Mouse (Mus musculus): ENCODE data around the gene Nudt12. TPM values are rescaled to one million over a fixed set of nuclear protein-coding genes. Genes with fewer than 3 reads are reported as not detected.

Nudt12 gene
- polyA plus RNA-seq, 1 experiment from 2014 or later: 8.9 TPM

DNA sequence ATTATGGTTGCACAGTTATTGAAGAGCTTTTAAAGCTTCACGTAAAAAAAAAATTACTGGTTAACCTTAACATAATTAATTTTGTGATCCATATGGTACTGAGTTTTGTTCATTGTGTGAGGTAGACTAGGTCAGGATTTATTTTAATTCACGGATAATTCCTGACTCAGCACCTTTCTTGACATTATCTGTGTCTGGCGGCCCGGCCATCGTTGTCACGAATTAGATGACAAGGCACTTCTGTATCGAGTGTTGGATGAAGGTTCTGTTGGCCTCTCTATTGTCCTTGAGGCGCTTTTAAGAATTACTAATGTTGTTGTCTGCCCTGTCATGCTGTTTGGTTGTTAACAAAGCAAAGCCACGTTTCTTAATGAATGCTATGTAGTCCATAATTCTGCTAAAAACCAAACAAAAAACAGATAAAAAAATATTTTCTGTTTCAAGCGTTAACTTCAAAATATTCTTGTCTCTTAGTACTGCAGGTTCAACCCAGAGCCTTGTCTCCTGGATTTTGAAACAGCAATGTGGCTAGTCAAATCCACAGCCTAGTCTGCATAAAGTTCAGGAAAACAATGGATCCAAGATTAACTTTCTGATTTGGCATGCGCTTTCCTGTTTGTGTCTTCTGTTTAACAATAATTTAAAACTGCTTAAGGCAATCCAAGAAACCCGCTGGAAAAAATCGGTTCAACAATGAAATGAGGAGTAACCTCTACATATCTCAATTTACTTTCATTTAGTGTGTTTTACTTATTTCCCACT is 1.4 kb downstream of the Nudt12 start:
- no peak for ATAC-seq (ENCODE audit: low FRiP score)
- Histone ChIP-seq H3K4me3 (ENCODE audit: low read depth, low read length) (no peak overlapping the region), H3K4me1 (ENCODE audit: control insufficient read depth, insufficient read depth, low read length) (0 out of 2 replicates have a peak, but pooled peaks cover 2% of the 10 kb centered on the region), H3K27me3 (ENCODE audit: control insufficient read depth, insufficient read depth, low read length) (no peaks in the 10 kb centered on the region), H3K9ac (ENCODE audit: low read length) (no peak overlapping the region), H3K36me3 (ENCODE audit: control insufficient read depth, insufficient read depth, low read length) (no peaks in the 10 kb centered on the region), H3K4me2 (no peak overlapping the region), H3K9me3 (ENCODE audit: control insufficient read depth, low read length) (no peaks in the 10 kb centered on the region), H3K27ac (ENCODE audit: low read depth, low read length) (no peak overlapping the region)
- 79% methylated on average over 13 of the region's 13 CpGs for WGBS
- no peak for DNase-seq (ENCODE audit: low spot score, missing footprints)

- H3K27me3 ChIP-seq (ENCODE audit: control insufficient read depth, insufficient read depth, low read length): no peaks in the 10 kb centered on the region
- no peak within 1 kb of the TSS for H3K4me3 ChIP-seq (ENCODE audit: low read depth, low read length)
- no peaks in the 10 kb centered on the region for H3K9me3 ChIP-seq (ENCODE audit: control insufficient read depth, low read length)
- H3K36me3 ChIP-seq (ENCODE audit: control insufficient read depth, insufficient read depth, low read length): no peaks in the 10 kb centered on the region
- whole genome bisulfite sequencing: 86% methylated on average over 6 of the region's 6 CpGs
- no peak within 1 kb of the TSS for H3K4me2 ChIP-seq
- H3K4me1 ChIP-seq (ENCODE audit: control insufficient read depth, insufficient read depth, low read length): no peaks in the 10 kb centered on the region
- DNase-seq (ENCODE audit: low spot score, missing footprints) (peak; percentile 26), ATAC-seq (ENCODE audit: low FRiP score) (no peak)
- no peak within 1 kb of the TSS for H3K9ac ChIP-seq (ENCODE audit: low read length)
- no peak within 1 kb of the TSS for H3K27ac ChIP-seq (ENCODE audit: low read depth, low read length)
Observed at GRCm38 (mm10) chr17:58991275-58991674, 21.9 kb downstream of the Nudt12 start, which contains the start of gene Pdzph1. Gene Pdzph1, minus strand, starts transcription at chr17:58991375.

DNA sequence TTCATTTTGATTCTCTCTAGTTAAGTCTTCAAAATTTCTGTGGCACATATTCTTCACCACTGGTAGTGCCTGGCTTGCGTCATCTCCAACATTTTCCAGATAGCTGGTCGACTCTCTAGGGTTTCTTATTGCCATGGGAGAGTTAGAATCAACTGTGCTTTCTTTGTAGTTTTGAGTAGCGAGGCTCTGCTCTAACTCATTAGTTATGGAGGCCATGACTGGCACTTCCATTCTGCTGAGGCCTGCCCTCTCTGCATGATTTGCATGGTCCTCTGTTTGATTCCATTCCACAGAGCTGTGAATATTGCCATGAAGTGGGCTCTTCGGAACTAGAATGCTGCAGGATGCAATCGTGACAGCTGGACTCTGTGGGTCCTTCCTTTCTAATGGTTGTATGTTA is 39.9 kb downstream of the Nudt12 start:
- WGBS: 61% methylated on average over 5 of the region's 5 CpGs

DNA sequence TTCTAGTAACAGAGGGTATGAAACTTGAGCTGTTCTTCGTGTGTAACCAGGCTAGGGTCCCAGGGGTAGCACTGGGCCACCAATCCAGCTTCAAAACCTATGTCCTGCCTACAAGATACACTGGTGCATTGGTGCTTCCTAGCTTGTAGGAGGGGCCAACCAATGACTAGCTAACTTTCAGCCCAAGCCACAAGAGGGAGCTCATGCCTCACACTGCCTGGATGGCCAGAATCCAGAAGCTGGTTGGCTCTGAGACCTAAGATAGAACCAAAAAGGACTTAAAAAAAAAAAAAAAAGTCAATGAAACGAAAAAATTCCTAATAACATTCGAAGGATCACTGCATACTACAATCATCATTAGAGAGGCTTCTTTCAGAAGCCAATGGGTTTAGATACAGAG is 53.3 kb downstream of the Nudt12 start:
- no peak for ATAC-seq (ENCODE audit: low FRiP score)
- H3K4me1 ChIP-seq (ENCODE audit: control insufficient read depth, insufficient read depth, low read length): no peaks in the 10 kb centered on the region
- no peak for DNase-seq (ENCODE audit: low spot score, missing footprints)
- no peak overlapping the region for H3K27ac ChIP-seq (ENCODE audit: low read depth, low read length)
- no peaks in the 10 kb centered on the region for H3K36me3 ChIP-seq (ENCODE audit: control insufficient read depth, insufficient read depth, low read length)
- no peak overlapping the region for H3K4me2 ChIP-seq
- 27% methylated on average over 3 of the region's 3 CpGs for WGBS
- no peak overlapping the region for H3K9ac ChIP-seq (ENCODE audit: low read length)
- H3K9me3 ChIP-seq (ENCODE audit: control insufficient read depth, low read length): no peaks in the 10 kb centered on the region
- H3K27me3 ChIP-seq (ENCODE audit: control insufficient read depth, insufficient read depth, low read length): no peaks in the 10 kb centered on the region
- H3K4me3 ChIP-seq (ENCODE audit: low read depth, low read length): no peak overlapping the region

More for the DNA sequence above, 39.9 kb downstream of the Nudt12 start:
- Histone ChIP-seq H3K27ac (ENCODE audit: low read depth, low read length) (no peak overlapping the region), H3K9ac (ENCODE audit: low read length) (no peak overlapping the region), H3K4me1 (ENCODE audit: control insufficient read depth, insufficient read depth, low read length) (no peaks in the 10 kb centered on the region), H3K36me3 (ENCODE audit: control insufficient read depth, insufficient read depth, low read length) (no peaks in the 10 kb centered on the region), H3K27me3 (ENCODE audit: control insufficient read depth, insufficient read depth, low read length) (no peaks in the 10 kb centered on the region), H3K9me3 (ENCODE audit: control insufficient read depth, low read length) (no peaks in the 10 kb centered on the region), H3K4me3 (ENCODE audit: low read depth, low read length) (no peak overlapping the region), H3K4me2 (no peak overlapping the region)
- ATAC-seq (ENCODE audit: low FRiP score): peak; percentile 54; the same call in 1 of the 2 replicates
- peak; percentile 75 for DNase-seq (ENCODE audit: low spot score, missing footprints)

DNA sequence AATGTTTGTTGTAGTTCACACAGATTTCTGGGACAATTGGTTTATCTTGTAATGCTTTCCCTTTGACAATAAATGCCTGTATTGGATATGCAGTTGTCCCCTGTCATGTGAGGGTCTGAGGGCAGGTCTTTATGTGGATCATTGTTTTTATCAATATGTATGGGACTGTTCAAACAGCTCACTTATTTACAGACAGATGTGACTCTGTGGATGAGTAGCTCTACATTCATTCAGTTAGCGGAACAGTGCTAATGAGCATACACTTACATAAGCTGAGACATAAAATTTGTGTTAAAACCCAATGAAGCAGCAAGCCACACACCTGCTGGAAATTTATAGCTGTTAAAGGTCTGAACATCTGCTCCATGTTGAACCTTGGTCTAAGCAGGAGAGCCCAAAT is 56.1 kb downstream of the Nudt12 start:
- Histone ChIP-seq H3K27ac (ENCODE audit: low read depth, low read length) (no peak overlapping the region), H3K9me3 (ENCODE audit: control insufficient read depth, low read length) (no peaks in the 10 kb centered on the region), H3K4me2 (no peak overlapping the region), H3K36me3 (ENCODE audit: control insufficient read depth, insufficient read depth, low read length) (no peaks in the 10 kb centered on the region), H3K4me3 (ENCODE audit: low read depth, low read length) (no peak overlapping the region), H3K9ac (ENCODE audit: low read length) (no peak overlapping the region), H3K4me1 (ENCODE audit: control insufficient read depth, insufficient read depth, low read length) (no peaks in the 10 kb centered on the region), H3K27me3 (ENCODE audit: control insufficient read depth, insufficient read depth, low read length) (no peaks in the 10 kb centered on the region)
- ATAC-seq (ENCODE audit: low FRiP score) (no peak), DNase-seq (ENCODE audit: low spot score, missing footprints) (no peak)
- 90% methylated on average over 1 of the region's 1 CpGs for WGBS

Other genes starting within 250 kb of the Nudt12 start
- 35.3 and 37.7 TPM in 2 replicates for gene Pdzph1, start 22.0 kb downstream of the Nudt12 start, polyA plus RNA-seq (2014; fragmentation: Nextera tagmentation; extraction: Ambion mirVana)

Measured in midbrain, embryonic 11.5 days (tissue).